Mouse (Mus musculus) heart, embryonic 16.5 days (tissue): ENCODE measurements at regions not wholly inside any gene's neighbourhood (a gene's known extent, or its start where the extent isn't known, plus 50 kb on each side); places are given as distances from the start of the nearest gene placed in this dataset.

Source experiments
- ATAC-seq: fragments of 200-750 bp; cut with Nextera tagmentation; replicated peaks from 2 replicates; pipeline ENCODE4 v1.8.0; 2017; ENCODE audit warnings: moderate number of reproducible peaks; ENCODE audit not compliant: insufficient read depth, low FRiP score; ENCODE audit errors: extremely low read depth
- H3K27ac ChIP-seq: fragments of 300-500 bp; sonication (generic); 2 replicates; pipeline ENCODE4 v1.5.1; 2014; ENCODE audit warnings: mild to moderate bottlenecking, low read length, control low read depth, moderate library complexity
- H3K27me3 ChIP-seq: fragments of 300-500 bp; sonication (generic); 2 replicates; pipeline ENCODE4 v1.6.1; 2014; ENCODE audit warnings: low read length, mixed read lengths; ENCODE audit not compliant: control insufficient read depth, insufficient read depth
- H3K36me3 ChIP-seq: fragments of 300-500 bp; sonication (generic); 2 replicates; pipeline ENCODE4 v1.6.1; 2014; ENCODE audit not compliant: control insufficient read depth, insufficient read depth
- H3K4me1 ChIP-seq: fragments of 300-500 bp; sonication (generic); 2 replicates; pipeline ENCODE4 v1.6.1; 2014; ENCODE audit warnings: low read length, mixed read lengths; ENCODE audit not compliant: control insufficient read depth, insufficient read depth
- H3K4me2 ChIP-seq: fragments of 300-500 bp; sonication (generic); 2 replicates; pipeline ENCODE4 v1.6.1; 2014; ENCODE audit warnings: low read depth, mild to moderate bottlenecking, control low read depth, low read length
- H3K4me3 ChIP-seq: fragments of 300-500 bp; sonication (generic); 2 replicates; pipeline ENCODE4 v1.5.1; 2014; ENCODE audit warnings: mild to moderate bottlenecking, control low read depth, low read length
- H3K9ac ChIP-seq: fragments of 300-500 bp; sonication (generic); 2 replicates; pipeline ENCODE4 v1.6.1; 2014; ENCODE audit warnings: low read length, control low read depth
- H3K9me3 ChIP-seq: fragments of 300-500 bp; sonication (generic); replicated peaks from 2 replicates; pipeline ENCODE4 v1.6.1; 2016; ENCODE audit warnings: low read length; ENCODE audit not compliant: control insufficient read depth
- whole genome bisulfite sequencing: fragments of 180-500 bp; shearing (Covaris S2); extraction: QIAGEN DNeasy Blood & Tissue Kit; methylation state at CpG from one replicate; pipeline ENCODE4 v1.1.7; 2014; 5-methylcytosine and 5-hydroxymethylcytosine counted together

- Histone ChIP-seq H3K36me3 (no peaks in the 10 kb centered on the region), H3K4me1 (0 out of 2 replicates have a peak, but pooled peaks cover 4% of the 10 kb centered on the region), H3K9ac (no peak overlapping the region), H3K4me2 (no peak overlapping the region), H3K27ac (no peak overlapping the region), H3K27me3 (no peaks in the 10 kb centered on the region), H3K4me3 (no peak overlapping the region), H3K9me3 (no peaks in the 10 kb centered on the region)
- WGBS = 69% methylated on average over 13 of the region's 13 CpGs
- ATAC-seq = no peak
Observed at GRCm38 (mm10) chr17:84129204-84129603, 58.5 kb downstream of the Zfp36l2 start.

- no peak overlapping the region for H3K9ac ChIP-seq
- H3K36me3 ChIP-seq = no peaks in the 10 kb centered on the region
- H3K4me1 ChIP-seq = 0 out of 2 replicates have a peak, but pooled peaks cover 3% of the 10 kb centered on the region
- no peak overlapping the region for H3K27ac ChIP-seq
- no peak for ATAC-seq
- H3K4me3 ChIP-seq = no peak overlapping the region
- H3K9me3 ChIP-seq = no peaks in the 10 kb centered on the region
- H3K4me2 ChIP-seq = no peak overlapping the region
- H3K27me3 ChIP-seq = no peaks in the 10 kb centered on the region
- WGBS = 76% methylated on average over 5 of the region's 5 CpGs
Observed at GRCm38 (mm10) chr17:84128262-84128661, 59.5 kb downstream of the Zfp36l2 start.

- H3K9me3 ChIP-seq = no peaks in the 10 kb centered on the region
- H3K36me3 ChIP-seq = no peaks in the 10 kb centered on the region
- no peak overlapping the region for H3K27ac ChIP-seq
- H3K4me1 ChIP-seq = 0 out of 2 replicates have a peak, but pooled peaks cover 3% of the 10 kb centered on the region
- H3K27me3 ChIP-seq = no peaks in the 10 kb centered on the region
- WGBS = 46% methylated on average over 5 of the region's 5 CpGs
- no peak for ATAC-seq
- no peak overlapping the region for H3K9ac ChIP-seq
- no peak overlapping the region for H3K4me3 ChIP-seq
- no peak overlapping the region for H3K4me2 ChIP-seq
Observed at GRCm38 (mm10) chr17:84126168-84126567, 61.6 kb downstream of the Zfp36l2 start.

GRCm38 (mm10) chr17:84123161-84123560 lies 64.6 kb downstream of the Zfp36l2 start:
- H3K27me3 ChIP-seq = no peaks in the 10 kb centered on the region
- ATAC-seq = no peak
- H3K4me2 ChIP-seq = no peak overlapping the region
- no peak overlapping the region for H3K9ac ChIP-seq
- H3K4me3 ChIP-seq = no peak overlapping the region
- no peak overlapping the region for H3K27ac ChIP-seq
- H3K9me3 ChIP-seq = no peaks in the 10 kb centered on the region
- H3K4me1 ChIP-seq = peaks cover 8% of the 10 kb centered on the region; the same call in 1 of the 2 replicates
- WGBS = 80% methylated on average over 2 of the region's 2 CpGs
- no peaks in the 10 kb centered on the region for H3K36me3 ChIP-seq

- WGBS = 83% methylated on average over 6 of the region's 6 CpGs
- Histone ChIP-seq H3K36me3 (no peaks in the 10 kb centered on the region), H3K4me2 (no peak overlapping the region), H3K27ac (no peak overlapping the region), H3K27me3 (no peaks in the 10 kb centered on the region), H3K9me3 (no peaks in the 10 kb centered on the region), H3K9ac (no peak overlapping the region), H3K4me3 (no peak overlapping the region), H3K4me1 (peaks cover 12% of the 10 kb centered on the region)
- ATAC-seq = no peak
Observed at GRCm38 (mm10) chr17:84122486-84123131, 65.1 kb downstream of the Zfp36l2 start.

- H3K4me2 ChIP-seq = no peak overlapping the region
- H3K27me3 ChIP-seq = no peaks in the 10 kb centered on the region
- H3K27ac ChIP-seq = no peak overlapping the region; the same call in 1 of the 2 replicates
- no peak for ATAC-seq
- H3K9me3 ChIP-seq = no peaks in the 10 kb centered on the region
- no peak overlapping the region for H3K4me3 ChIP-seq
- peaks cover 14% of the 10 kb centered on the region for H3K4me1 ChIP-seq
- no peak overlapping the region; the same call in 1 of the 2 replicates for H3K9ac ChIP-seq
- H3K36me3 ChIP-seq = no peaks in the 10 kb centered on the region
- WGBS = 71% methylated on average over 6 of the region's 6 CpGs
Observed at GRCm38 (mm10) chr17:84121291-84121690, 66.5 kb downstream of the Zfp36l2 start.

GRCm38 (mm10) chr17:84119221-84120017 lies 68.3 kb downstream of the Zfp36l2 start:
- peak; percentile 46 for ATAC-seq
- Histone ChIP-seq H3K36me3 (no peaks in the 10 kb centered on the region), H3K27me3 (no peaks in the 10 kb centered on the region), H3K4me2 (no peak overlapping the region), H3K9ac (no peak overlapping the region; the same call in 1 of the 2 replicates), H3K27ac (peak overlapping the region; percentile 70), H3K9me3 (no peaks in the 10 kb centered on the region), H3K4me3 (no peak overlapping the region), H3K4me1 (peaks cover 16% of the 10 kb centered on the region)
- 80% methylated on average over 16 of the region's 16 CpGs for WGBS

- no peak overlapping the region; the same call in 1 of the 2 replicates for H3K9ac ChIP-seq
- H3K27me3 ChIP-seq = no peaks in the 10 kb centered on the region
- no peak for ATAC-seq
- H3K4me1 ChIP-seq = peaks cover 18% of the 10 kb centered on the region
- H3K4me3 ChIP-seq = no peak overlapping the region
- WGBS = 35% methylated on average over 1 of the region's 1 CpGs
- peak overlapping the region; percentile 70 for H3K27ac ChIP-seq
- H3K4me2 ChIP-seq = no peak overlapping the region
- no peaks in the 10 kb centered on the region for H3K36me3 ChIP-seq
- no peaks in the 10 kb centered on the region for H3K9me3 ChIP-seq
Observed at GRCm38 (mm10) chr17:84118781-84119180, 69.0 kb downstream of the Zfp36l2 start.

GRCm38 (mm10) chr17:84118271-84118670 lies 69.5 kb downstream of the Zfp36l2 start:
- H3K4me2 ChIP-seq = no peak overlapping the region
- H3K4me3 ChIP-seq = no peak overlapping the region
- H3K27ac ChIP-seq = peak overlapping the region; percentile 70
- 77% methylated on average over 4 of the region's 4 CpGs for WGBS
- peaks cover 18% of the 10 kb centered on the region for H3K4me1 ChIP-seq
- H3K27me3 ChIP-seq = no peaks in the 10 kb centered on the region
- ATAC-seq = no peak
- no peaks in the 10 kb centered on the region for H3K36me3 ChIP-seq
- H3K9ac ChIP-seq = no peak overlapping the region
- no peaks in the 10 kb centered on the region for H3K9me3 ChIP-seq
